Mouse (Mus musculus): ENCODE measurements around the gene Cers4. TPM values are rescaled to one million over a fixed set of nuclear protein-coding genes. Genes with fewer than 3 reads are reported as not detected.

Cers4 gene
- 1 to 10 TPM; 3.1 to 5.1 TPM for total RNA-seq (2021)
- long read RNA-seq, experiment 1, full-length matches to known transcripts, result 2 of 3 reads
- long read RNA-seq, experiment 1, partial matches to known transcripts, result 0 of 3 reads
- long read RNA-seq, experiment 1, other reads (novel, unspliced or antisense), result 1 of 3 reads
- long read RNA-seq, experiment 2, full-length matches to known transcripts, result 1 of 1 reads
- long read RNA-seq, experiment 2, partial matches to known transcripts, result 0 of 1 reads
- long read RNA-seq, experiment 2, other reads (novel, unspliced or antisense), result 0 of 1 reads

GRCm38 (mm10) chr8:4492851-4493685 is at the start of gene Cers4:
Gene Cers4, plus strand, starts transcription at chr8:4493026.
- DNase-seq, result peak; percentile 73 to 80
- intact Hi-C loops (cut with DNase I), result no loop called here

DNA sequence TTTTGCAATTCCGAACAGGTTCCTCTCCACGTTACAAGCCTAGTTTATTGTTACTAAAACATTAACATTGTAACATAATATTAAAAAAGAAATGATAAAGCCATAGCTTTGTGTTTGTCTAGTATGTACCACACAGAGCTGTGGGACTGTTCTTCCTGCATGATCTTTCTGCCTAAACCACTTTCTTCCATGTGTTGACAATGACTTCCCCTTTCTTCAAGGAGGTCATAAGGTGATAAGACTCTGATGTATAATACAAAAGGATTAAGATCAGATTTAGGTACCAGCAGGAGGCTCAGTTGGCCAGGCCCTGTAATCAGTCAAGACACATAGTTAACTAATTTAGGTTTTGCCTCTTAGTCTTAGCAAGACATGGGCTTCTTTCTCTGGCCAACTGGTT is 34.7 kb upstream of the Cers4 start:
- DNase-seq, result no peak
- intact Hi-C loops (cut with DNase I), result no loop called here

DNA sequence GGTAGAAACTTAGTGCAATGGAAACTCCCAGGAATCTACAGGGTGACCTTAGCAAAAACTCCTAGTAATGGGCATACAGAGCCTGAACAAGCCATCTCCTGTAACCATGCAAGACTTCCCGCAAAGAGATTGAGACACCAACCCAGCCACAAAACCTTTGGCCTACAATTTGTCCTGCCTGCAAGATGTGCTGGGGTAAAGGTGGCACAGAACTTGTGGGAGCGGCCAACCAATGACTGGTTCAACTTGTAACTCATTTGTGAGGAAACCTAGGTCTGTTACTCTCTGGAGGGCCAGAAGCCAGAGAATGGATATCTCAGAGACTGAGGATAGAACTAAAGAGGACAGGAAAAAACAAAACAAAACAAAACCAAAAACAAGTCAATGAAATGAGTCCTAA is 29.8 kb upstream of the Cers4 start:
- intact Hi-C loops (cut with DNase I), result no loop called here
- no peak for DNase-seq

DNA sequence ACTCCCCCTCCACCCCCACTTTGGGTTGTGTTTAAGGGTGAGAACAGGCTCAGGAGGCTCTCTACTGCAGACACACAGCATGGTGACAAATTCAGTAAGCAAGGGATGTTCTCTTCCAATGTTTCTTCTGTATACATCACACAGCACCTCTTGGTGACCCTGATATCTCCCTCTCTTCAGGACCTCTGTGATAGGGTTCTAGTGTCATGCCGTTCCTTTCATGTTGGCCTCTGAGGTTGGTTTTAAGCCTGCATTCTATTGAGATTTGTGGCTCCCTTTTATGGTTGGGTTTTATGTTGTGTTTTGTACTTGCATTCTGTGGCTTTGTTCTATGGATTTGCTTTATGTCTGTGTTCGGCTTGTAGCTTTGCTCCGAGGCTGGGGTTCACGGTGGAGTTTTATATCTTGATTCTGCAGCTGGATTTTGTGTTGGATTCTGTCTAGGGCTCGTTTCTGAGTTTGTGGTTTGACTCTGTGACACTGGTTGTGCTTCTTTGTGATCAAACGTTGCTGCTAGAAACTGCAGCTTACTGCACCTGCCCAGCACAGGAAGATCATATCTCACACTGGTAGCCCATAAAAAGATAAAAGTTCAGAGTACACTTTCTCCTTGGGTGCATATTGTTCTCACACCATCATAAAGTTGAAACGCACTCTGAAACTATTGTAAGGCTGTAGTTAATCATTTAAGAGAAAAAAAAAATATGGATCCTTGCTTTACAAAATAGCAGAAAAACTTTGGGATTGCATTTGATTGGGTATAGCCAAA is 18.2 kb upstream of the Cers4 start:
- intact Hi-C loops (cut with DNase I), result no loop called here
- DNase-seq, result no peak

DNA sequence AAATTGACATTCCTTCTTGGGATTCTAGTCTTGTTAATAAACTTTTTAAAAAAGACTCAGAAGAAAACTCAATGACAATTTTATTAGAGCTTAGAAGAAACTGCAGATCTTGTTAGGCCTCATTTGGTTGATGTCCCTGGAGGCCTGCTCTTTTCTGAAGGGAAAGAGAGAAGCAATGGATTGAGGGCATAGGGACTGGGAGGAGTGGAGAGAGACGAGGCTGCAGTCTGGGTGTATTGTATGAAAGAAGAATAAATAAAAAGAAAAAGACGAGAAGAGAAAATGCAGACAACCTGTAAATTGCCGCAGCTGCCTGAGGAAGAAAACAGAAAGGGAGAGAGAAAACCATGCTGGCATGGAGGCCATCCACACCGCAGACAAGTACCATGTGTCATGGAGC is 11.7 kb upstream of the Cers4 start:
- DNase-seq, result no peak
- intact Hi-C loops (cut with DNase I), result no loop called here

GRCm38 (mm10) chr8:4481586-4481985 is 11.2 kb upstream of the Cers4 start:
- intact Hi-C loops (cut with DNase I), result no loop called here
- DNase-seq, result no peak

GRCm38 (mm10) chr8:4482501-4482900 is 10.3 kb upstream of the Cers4 start:
- DNase-seq, result no peak
- intact Hi-C loops (cut with DNase I), result no loop called here

DNA sequence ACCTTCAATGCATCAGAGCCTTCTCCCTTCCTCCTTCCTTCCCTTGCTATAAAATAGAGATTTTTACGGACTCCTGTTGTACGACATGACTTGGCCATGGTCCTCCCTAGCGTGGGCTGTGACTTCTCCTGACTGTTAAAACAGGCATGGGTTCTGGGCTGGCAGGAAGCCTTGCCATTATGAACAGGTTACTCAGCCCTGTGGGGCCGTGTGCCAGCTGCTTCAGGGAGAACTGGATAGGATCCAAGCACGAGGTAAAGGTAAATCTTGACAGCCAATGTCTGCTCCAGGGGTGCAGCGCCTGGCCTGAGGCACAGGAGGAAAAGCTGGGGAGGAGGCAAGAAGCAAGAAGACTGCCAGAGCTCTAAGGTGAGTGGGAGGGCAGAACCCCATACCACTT is 9.5 kb upstream of the Cers4 start:
- no peak for DNase-seq

GRCm38 (mm10) chr8:4493686-4494440 is 1.0 kb downstream of the Cers4 start:
- intact Hi-C loops (cut with DNase I), result no loop called here
- peak; percentile 29 to 33 for DNase-seq

More for the DNA sequence above, 9.5 kb upstream of the Cers4 start:
- intact Hi-C loops (cut with DNase I), result no loop called here

DNA sequence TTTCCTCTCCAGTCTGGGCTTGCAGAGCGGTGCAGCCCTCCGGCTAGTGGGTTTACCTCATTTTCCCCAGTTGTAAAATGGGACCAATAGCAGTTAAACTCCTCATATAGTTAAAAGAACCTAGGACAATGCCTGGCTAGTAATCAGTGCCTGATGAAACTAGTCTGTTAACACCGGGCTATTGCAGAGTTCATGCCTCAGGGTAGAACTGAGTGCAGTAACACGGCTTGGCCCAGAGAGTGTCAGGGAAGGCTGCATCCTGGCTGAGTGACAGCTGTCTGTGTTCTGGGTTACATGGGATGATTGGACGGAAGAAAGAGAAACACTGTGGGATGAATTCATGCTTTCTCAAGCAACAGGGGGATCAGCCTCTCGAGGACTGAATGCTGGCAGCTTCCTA is 3.1 kb downstream of the Cers4 start:
- DNase-seq, result no peak
- intact Hi-C loops (cut with DNase I), result no loop called here

DNA sequence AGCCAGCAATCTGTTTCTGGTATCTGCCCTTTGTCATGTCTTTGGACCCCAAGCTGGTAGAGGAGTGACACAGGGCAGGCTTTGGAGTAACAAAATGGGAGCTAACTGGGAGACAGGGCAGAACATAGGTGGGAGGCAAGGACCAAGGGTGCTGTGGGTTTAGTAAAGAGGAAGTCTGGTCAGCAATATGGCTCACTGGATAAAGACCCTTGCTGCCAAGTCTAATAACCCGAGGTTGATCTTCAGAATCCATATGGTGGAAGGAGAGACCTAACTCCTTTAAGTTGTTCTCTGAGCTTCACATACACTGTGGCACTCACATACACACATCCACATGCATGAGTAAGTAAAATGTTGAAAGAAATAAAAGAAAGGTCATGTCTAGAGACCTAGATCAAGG is 4.8 kb downstream of the Cers4 start:
- intact Hi-C loops (cut with DNase I), result no loop called here
- DNase-seq, result no peak

DNA sequence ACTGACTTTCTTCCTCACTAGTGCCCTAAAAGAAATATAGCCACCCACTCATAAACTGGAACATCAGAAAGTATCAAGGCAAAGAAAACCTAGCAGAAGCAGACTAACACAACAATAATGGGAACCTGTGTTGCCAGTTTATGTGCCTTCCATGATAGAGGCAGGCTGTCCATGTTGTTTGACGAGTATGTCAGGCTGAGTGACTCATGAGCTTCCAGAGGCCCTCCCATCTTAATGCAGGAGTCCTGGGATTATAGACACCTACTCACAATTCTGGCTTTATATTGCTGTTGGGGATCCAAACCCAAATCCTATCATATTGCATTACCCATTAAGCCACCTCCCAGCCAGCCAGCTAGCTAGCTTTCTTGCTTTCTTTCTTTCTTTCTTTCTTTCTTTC is 12.5 kb downstream of the Cers4 start:
- intact Hi-C loops (cut with DNase I), result no loop called here
- no peak for DNase-seq

GRCm38 (mm10) chr8:4507527-4507926 is 14.7 kb downstream of the Cers4 start:
- no peak for DNase-seq
- intact Hi-C loops (cut with DNase I), result no loop called here

- no peak for DNase-seq
- intact Hi-C loops (cut with DNase I), result no loop called here
Observed at GRCm38 (mm10) chr8:4510824-4511223, 18.0 kb downstream of the Cers4 start.

GRCm38 (mm10) chr8:4511429-4512115 is 18.7 kb downstream of the Cers4 start:
- DNase-seq, result no peak
- intact Hi-C loops (cut with DNase I), result no loop called here

- DNase-seq, result no peak
- intact Hi-C loops (cut with DNase I), result no loop called here
Observed at GRCm38 (mm10) chr8:4512116-4512495, 19.3 kb downstream of the Cers4 start.

GRCm38 (mm10) chr8:4516162-4516561 is 23.3 kb downstream of the Cers4 start:
- intact Hi-C loops (cut with DNase I), result loop anchor here (5.0 kb wide), 2 partner anchors 324 to 374 kb away; no protein-coding TSS in a partner anchor
- DNase-seq, result no peak

DNA sequence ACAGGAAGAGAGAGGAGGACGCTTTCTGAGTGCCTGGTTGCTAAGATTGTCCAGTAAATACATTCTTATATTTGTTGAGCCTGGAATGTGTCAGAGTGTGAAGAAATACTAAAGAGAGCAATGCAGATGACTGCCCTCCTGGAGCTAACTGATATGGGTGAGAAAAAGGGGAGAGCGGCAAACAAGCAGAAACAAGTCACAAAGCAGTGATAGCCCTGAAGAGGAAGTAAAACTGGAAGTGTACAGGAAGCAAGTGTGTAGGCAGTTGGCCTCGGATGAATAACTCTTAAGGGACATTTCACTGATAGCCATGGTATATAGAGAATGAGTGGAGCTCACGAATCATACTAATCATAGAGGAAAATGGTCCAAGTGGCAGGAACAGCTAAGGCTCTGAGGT is 28.6 kb downstream of the Cers4 start:
- intact Hi-C loops (cut with DNase I), result no loop called here
- no peak for DNase-seq

- intact Hi-C loops (cut with DNase I), result no loop called here
- no peak for DNase-seq
Observed at GRCm38 (mm10) chr8:4523525-4523924, 30.7 kb downstream of the Cers4 start.

Data from gastrocnemius, postnatal 36 days (tissue).